Mouse (Mus musculus): ENCODE measurements at regions not wholly inside any gene's neighbourhood (a gene's known extent, or its start where the extent isn't known, plus 50 kb on each side); places are given as distances from the start of the nearest gene placed in this dataset.

GRCm38 (mm10) chr7:145135971-145136370 lies 71.9 kb downstream of the 1810010D01Rik start:
- DNase-seq (ENCODE audit: low spot score) = no peak
- no peak for TF ChIP-seq CTCF (IDR thresholded peaks at IDR 0.05; ENCODE audit: low read depth)
- no peak for TF ChIP-seq EP300 (optimal IDR thresholded peaks at IDR 0.05)
- Histone ChIP-seq H3K4me2 (replicated peaks; ENCODE audit: low read depth) (no peak overlapping the region), H3K9me3 (ENCODE audit: control insufficient read depth, low read length) (0 out of 2 replicates have a peak, but pooled peaks cover 4% of the 10 kb centered on the region), H3K27me3 (ENCODE audit: control insufficient read depth, insufficient read depth, low read length) (no peaks in the 10 kb centered on the region), H3K9ac (ENCODE audit: low read length) (no peak overlapping the region), H3K4me3 (ENCODE audit: low read depth, low read length) (no peak overlapping the region), H3K27ac (replicated peaks) (no peak overlapping the region), H3K36me3 (ENCODE audit: control insufficient read depth, insufficient read depth, low read length) (no peaks in the 10 kb centered on the region), H3K4me1 (replicated peaks; ENCODE audit: control insufficient read depth, insufficient read depth) (no peaks in the 10 kb centered on the region)
- 43% methylated on average over 5 of the region's 5 CpGs for WGBS
- no peak for ATAC-seq (ENCODE audit: low FRiP score, low TSS enrichment)

GRCm38 (mm10) chr7:145132506-145132905 lies 75.4 kb downstream of the 1810010D01Rik start:
- no peak overlapping the region for H3K9ac ChIP-seq (ENCODE audit: low read length)
- WGBS = 93% methylated on average over 5 of the region's 5 CpGs
- TF ChIP-seq CTCF (IDR thresholded peaks at IDR 0.05; ENCODE audit: low read depth) = no peak
- no peak for TF ChIP-seq EP300 (optimal IDR thresholded peaks at IDR 0.05)
- 0 out of 2 replicates have a peak, but pooled peaks cover 3% of the 10 kb centered on the region for H3K4me1 ChIP-seq (replicated peaks; ENCODE audit: control insufficient read depth, insufficient read depth)
- ATAC-seq (ENCODE audit: low FRiP score, low TSS enrichment) = no peak
- H3K9me3 ChIP-seq (ENCODE audit: control insufficient read depth, low read length) = no peaks in the 10 kb centered on the region
- no peaks in the 10 kb centered on the region for H3K36me3 ChIP-seq (ENCODE audit: control insufficient read depth, insufficient read depth, low read length)
- no peak overlapping the region for H3K4me3 ChIP-seq (ENCODE audit: low read depth, low read length)
- no peaks in the 10 kb centered on the region for H3K27me3 ChIP-seq (ENCODE audit: control insufficient read depth, insufficient read depth, low read length)
- no peak for DNase-seq (ENCODE audit: low spot score)
- H3K4me2 ChIP-seq (replicated peaks; ENCODE audit: low read depth) = no peak overlapping the region
- H3K27ac ChIP-seq (replicated peaks) = no peak overlapping the region

- 76% methylated on average over 8 of the region's 8 CpGs for WGBS
- no peaks in the 10 kb centered on the region for H3K9me3 ChIP-seq (ENCODE audit: control insufficient read depth, low read length)
- no peak overlapping the region for H3K4me3 ChIP-seq (ENCODE audit: low read depth, low read length)
- no peaks in the 10 kb centered on the region for H3K27me3 ChIP-seq (ENCODE audit: control insufficient read depth, insufficient read depth, low read length)
- H3K36me3 ChIP-seq (ENCODE audit: control insufficient read depth, insufficient read depth, low read length) = no peaks in the 10 kb centered on the region
- ATAC-seq (ENCODE audit: low FRiP score, low TSS enrichment) (peak; percentile 62), DNase-seq (ENCODE audit: low spot score) (peak; percentile 44)
- H3K9ac ChIP-seq (ENCODE audit: low read length) = no peak overlapping the region
- peaks cover 3% of the 10 kb centered on the region; the same call in 1 of the 2 replicates for H3K4me1 ChIP-seq (replicated peaks; ENCODE audit: control insufficient read depth, insufficient read depth)
- no peak overlapping the region for H3K4me2 ChIP-seq (replicated peaks; ENCODE audit: low read depth)
- peak; percentile 41 for TF ChIP-seq CTCF (IDR thresholded peaks at IDR 0.05; ENCODE audit: low read depth)
- TF ChIP-seq EP300 (optimal IDR thresholded peaks at IDR 0.05) = no peak
- no peak overlapping the region for H3K27ac ChIP-seq (replicated peaks)
Measured at GRCm38 (mm10) chr7:145131438-145132159, 76.3 kb downstream of the 1810010D01Rik start.

- Histone ChIP-seq H3K27me3 (ENCODE audit: control insufficient read depth, insufficient read depth, low read length) (no peaks in the 10 kb centered on the region), H3K27ac (replicated peaks) (no peak overlapping the region), H3K4me2 (replicated peaks; ENCODE audit: low read depth) (no peak overlapping the region), H3K9me3 (ENCODE audit: control insufficient read depth, low read length) (no peaks in the 10 kb centered on the region), H3K36me3 (ENCODE audit: control insufficient read depth, insufficient read depth, low read length) (no peaks in the 10 kb centered on the region), H3K4me1 (replicated peaks; ENCODE audit: control insufficient read depth, insufficient read depth) (peaks cover 3% of the 10 kb centered on the region; the same call in 1 of the 2 replicates), H3K9ac (ENCODE audit: low read length) (no peak overlapping the region), H3K4me3 (ENCODE audit: low read depth, low read length) (no peak overlapping the region)
- 9% methylated on average over 4 of the region's 4 CpGs for WGBS
- no peak for DNase-seq (ENCODE audit: low spot score)
- no peak for TF ChIP-seq CTCF (IDR thresholded peaks at IDR 0.05; ENCODE audit: low read depth)
- no peak for TF ChIP-seq EP300 (optimal IDR thresholded peaks at IDR 0.05)
- ATAC-seq (ENCODE audit: low FRiP score, low TSS enrichment) = no peak
Measured at GRCm38 (mm10) chr7:145129971-145130370, 77.9 kb downstream of the 1810010D01Rik start.

- no peak for DNase-seq (ENCODE audit: low spot score)
- no peaks in the 10 kb centered on the region for H3K27me3 ChIP-seq (ENCODE audit: control insufficient read depth, insufficient read depth, low read length)
- H3K27ac ChIP-seq (replicated peaks) = no peak overlapping the region
- H3K4me2 ChIP-seq (replicated peaks; ENCODE audit: low read depth) = no peak overlapping the region
- no peak for TF ChIP-seq CTCF (IDR thresholded peaks at IDR 0.05; ENCODE audit: low read depth)
- no peak for TF ChIP-seq EP300 (optimal IDR thresholded peaks at IDR 0.05)
- H3K4me3 ChIP-seq (ENCODE audit: low read depth, low read length) = no peak overlapping the region
- 46% methylated on average over 8 of the region's 8 CpGs for WGBS
- H3K9ac ChIP-seq (ENCODE audit: low read length) = no peak overlapping the region
- ATAC-seq (ENCODE audit: low FRiP score, low TSS enrichment) = no peak
- H3K9me3 ChIP-seq (ENCODE audit: control insufficient read depth, low read length) = no peaks in the 10 kb centered on the region
- H3K36me3 ChIP-seq (ENCODE audit: control insufficient read depth, insufficient read depth, low read length) = no peaks in the 10 kb centered on the region
- H3K4me1 ChIP-seq (replicated peaks; ENCODE audit: control insufficient read depth, insufficient read depth) = peaks cover 3% of the 10 kb centered on the region; the same call in 1 of the 2 replicates
Measured at GRCm38 (mm10) chr7:145127661-145128060, 80.3 kb downstream of the 1810010D01Rik start.

GRCm38 (mm10) chr7:145127180-145127579 lies 80.7 kb downstream of the 1810010D01Rik start:
- DNase-seq (ENCODE audit: low spot score) (peak; percentile 52), ATAC-seq (ENCODE audit: low FRiP score, low TSS enrichment) (peak; percentile 47; the same call in 1 of the 2 replicates)
- Histone ChIP-seq H3K4me2 (replicated peaks; ENCODE audit: low read depth) (no peak overlapping the region), H3K36me3 (ENCODE audit: control insufficient read depth, insufficient read depth, low read length) (no peaks in the 10 kb centered on the region), H3K9ac (ENCODE audit: low read length) (no peak overlapping the region), H3K27me3 (ENCODE audit: control insufficient read depth, insufficient read depth, low read length) (no peaks in the 10 kb centered on the region), H3K9me3 (ENCODE audit: control insufficient read depth, low read length) (no peaks in the 10 kb centered on the region), H3K27ac (replicated peaks) (0 out of 2 replicates have a peak overlapping the region, but pooled peaks have one; percentile 6), H3K4me3 (ENCODE audit: low read depth, low read length) (no peak overlapping the region), H3K4me1 (replicated peaks; ENCODE audit: control insufficient read depth, insufficient read depth) (peaks cover 3% of the 10 kb centered on the region; the same call in 1 of the 2 replicates)
- no peak for TF ChIP-seq CTCF (IDR thresholded peaks at IDR 0.05; ENCODE audit: low read depth)
- TF ChIP-seq EP300 (optimal IDR thresholded peaks at IDR 0.05) = no peak
- WGBS = 52% methylated on average over 4 of the region's 4 CpGs

All from stomach, postnatal 0 days (tissue).